Mouse (Mus musculus): Measurements from ENCODE around the gene Zfp777.

Gene Zfp777

DNA sequence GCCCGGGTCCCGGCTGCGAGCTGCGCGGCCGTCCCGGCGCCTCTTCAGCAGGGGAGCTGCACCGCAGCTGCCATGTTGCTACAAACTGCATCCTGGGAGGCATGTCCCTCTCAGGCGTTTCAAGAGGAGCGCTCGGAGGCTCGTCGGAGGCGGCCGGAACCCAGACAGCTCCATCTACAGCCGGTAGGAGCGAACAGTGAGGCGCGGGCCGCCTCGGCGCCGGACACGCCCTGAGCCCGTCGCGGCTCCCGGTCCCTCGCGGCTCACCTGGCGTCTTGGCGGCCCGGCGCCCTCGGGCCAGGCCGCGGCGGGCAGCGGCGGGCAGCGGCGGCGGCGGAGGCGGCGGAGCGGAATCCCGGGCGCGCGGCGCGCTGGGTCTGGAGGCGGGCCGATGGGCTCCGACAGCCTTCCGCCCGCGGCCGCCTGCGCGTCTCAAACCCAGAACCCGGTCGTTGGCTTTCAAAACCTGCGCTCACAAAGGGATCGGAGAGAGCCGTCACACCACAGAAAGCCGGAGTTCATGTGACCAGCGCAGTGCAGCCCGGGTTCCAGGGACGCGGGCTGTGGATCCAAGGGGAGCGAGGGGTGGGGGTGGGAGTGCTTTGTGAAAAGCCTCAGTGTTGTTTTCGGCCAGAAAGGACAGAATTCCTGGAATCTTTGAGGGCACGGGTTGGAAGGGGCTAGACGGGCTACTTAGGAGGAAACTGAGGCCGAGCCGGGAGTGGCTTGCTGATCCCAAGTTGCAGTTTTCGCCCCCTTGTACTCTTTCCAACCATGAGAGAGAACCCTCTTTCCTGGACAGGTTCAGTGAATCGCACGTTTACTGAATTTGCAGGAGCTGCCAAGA is at the start of gene Zfp777:
Gene Zfp777, minus strand, starts transcription at position 486 of the 847 bp plus-strand sequence.
- peak; percentile 82 for DNase-seq

DNA sequence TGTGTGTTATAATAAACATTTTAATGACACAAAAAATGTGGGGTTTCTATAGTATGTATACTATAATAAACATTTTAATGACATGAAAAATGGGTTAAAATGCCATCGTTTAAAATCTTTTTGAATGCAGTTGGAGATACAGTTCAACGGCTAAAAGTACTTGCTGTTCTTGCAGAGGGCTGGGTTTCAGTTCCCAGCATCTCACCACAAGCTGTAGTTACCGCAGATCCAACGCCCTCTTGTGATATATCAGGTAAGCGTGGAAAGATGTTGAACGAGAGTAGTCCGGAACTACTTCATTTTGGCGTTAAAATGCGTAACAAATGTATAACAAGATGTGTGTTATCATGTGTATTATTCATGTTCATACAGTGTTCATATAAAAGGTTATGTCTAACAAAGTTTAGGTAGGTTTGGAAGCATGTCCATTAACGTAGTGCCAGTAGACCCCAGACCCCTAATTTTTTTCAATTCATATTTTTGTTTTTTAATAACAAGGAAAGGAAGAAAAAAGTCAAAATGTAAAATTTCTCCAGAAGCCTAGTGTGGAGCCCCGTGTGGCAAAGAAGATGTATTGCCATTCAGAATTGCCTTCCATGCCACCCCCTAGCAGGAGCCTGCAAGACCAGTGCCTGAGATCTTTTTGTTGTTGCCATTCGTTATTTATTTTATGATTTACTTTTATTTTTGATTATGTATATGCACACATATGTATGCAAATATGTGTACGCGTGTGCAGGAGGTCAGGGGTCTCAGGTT is 38.4 kb upstream of the Zfp777 start:
- DNase-seq, result no peak

DNA sequence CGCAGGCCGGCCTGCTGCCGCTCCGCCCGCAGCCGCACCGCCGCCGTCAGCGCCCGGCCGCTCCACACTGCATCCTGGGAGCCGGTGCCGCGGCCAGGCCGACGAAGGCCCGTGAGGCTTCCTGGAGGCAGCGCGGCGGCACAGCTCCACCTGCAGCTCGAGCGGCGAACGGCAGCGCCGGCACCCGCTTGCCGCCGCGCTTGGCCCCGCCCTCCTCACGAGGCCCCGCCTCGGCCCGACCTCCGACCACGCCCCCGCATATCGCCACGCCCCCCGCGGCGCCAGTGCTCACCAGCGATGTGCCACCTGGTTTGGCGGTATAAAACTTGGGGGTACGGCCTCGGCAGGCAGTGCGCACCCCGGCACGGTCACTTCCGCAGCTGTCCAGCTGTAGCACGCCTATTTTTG is 37.8 kb upstream of the Zfp777 start, which contains the start of gene Zfp746:
Gene Zfp746, minus strand, starts transcription at position 123 of the 408 bp plus-strand sequence.
- peak; percentile 95 for DNase-seq

DNA sequence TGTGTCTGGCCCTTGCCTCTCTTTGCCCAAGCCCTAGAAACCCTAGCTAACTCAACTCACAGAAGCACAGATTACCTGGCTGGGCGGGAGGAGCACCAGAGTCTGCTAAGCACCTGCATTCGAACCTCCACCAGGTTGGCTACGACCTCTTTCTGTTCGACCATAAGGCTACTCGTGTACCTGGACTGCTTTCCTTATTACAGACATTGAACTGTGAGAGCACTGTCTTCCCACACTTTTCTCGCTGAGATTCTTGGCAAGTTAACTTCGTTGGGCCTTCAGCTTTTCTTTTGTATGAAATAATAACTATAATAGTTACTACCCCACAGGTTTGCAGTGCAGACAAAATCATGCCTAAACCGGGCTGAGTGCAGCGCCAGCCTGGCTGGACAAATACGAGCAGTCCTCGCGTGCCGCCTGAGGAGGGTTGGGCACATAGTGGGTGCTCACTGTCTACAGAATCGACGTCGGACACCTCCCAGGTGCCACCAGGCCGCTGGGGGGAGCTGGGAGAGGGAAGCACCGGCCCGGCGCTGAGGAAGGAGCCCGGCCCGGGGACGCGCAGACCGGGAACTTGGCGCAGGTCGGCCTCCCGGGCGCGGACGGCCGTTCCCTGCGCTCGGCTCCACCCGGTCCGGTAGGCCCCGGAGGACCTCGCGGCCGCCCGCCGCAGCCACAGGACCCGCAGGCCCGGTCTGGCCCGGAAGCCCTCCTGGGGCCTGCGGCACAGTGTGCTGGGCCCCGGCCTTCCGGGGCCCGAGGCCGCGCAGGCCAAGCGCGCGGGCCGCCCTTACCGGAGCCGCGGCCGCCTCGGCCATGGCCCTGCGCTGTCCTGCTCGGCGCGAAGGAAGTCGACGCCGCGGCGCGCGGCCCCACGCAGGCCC is 37.1 kb upstream of the Zfp777 start:
- peak; percentile 73 for DNase-seq

DNA sequence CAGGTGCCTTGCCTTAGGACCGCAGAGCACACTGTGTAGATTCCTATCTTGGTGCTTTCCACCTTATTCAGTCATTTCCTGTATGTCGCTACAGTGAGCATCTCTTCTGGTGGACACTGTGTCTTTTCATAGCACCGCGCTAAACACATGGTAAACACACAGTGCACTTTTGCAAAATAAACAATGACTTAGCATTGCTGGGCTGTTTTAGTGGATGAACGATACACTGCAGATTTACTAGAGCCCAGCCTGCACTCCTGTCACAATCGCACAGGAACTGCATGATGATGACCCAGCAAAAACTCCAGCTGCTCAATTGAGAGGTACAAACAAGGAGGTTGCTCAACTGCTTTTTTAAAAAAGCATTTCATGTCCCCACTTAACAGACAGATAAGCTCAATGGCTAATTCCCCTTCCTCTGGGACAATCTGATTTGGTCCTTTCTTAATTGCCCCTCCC is 35.1 kb upstream of the Zfp777 start:
- DNase-seq, result no peak

DNA sequence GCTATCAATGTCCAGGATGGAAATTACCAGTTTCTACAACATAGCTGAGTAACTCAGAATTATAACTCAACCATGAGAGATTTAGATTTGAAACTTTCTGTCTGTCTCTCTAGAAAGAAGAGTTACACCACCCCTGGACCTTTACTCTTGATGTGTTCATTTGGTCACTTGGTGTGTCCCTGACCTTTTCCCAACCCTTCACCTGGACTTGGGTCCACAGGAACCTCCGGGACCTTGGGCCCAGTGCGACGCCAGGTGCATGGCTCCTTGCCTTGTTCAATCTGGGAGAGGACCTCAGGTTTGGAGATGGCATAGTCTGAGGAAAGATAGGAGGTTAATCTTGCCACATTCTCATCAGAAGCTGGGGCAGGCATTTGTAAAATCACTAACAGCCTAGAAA is 33.2 kb upstream of the Zfp777 start:
- no peak for DNase-seq

DNA sequence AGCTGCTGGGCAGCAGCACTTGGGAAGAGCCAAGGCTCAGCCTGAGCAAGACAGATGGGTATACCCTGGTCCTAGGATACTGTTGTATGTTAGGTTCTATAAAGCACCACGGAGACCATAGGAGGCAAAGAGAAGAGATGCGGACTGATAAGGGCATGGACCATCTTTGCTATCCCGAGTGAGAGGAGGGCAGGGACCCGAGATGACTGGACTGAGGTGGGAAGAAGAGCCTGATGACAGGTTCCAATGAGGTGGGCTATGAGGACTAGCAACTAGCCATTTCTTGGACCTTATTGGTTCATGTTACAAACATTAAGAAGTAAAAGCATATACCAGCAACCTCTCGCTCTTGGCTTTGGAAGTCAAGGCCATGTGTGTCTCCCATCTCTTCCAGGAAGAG is 32.3 kb upstream of the Zfp777 start:
- no peak for DNase-seq

DNA sequence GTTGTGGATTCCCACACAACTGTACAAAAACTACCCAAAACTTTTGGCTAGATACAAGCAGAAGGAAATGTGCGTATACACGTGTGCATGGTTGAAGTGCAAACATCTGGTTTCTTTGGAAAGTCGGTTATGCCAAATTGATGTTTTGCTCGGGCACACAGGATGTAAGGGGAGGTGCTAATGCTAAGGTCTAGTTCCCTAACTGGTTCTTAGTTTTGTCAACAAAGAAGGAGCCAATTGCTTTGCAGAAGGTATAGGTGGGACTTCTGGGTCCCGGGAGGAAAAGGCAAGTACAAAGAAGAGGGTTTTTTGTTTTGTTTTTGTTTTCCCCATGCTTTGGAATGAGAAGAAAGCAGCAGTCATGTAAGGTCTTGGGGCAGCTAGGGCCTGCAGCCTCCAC is 24.6 kb upstream of the Zfp777 start:
- no peak for DNase-seq

DNA sequence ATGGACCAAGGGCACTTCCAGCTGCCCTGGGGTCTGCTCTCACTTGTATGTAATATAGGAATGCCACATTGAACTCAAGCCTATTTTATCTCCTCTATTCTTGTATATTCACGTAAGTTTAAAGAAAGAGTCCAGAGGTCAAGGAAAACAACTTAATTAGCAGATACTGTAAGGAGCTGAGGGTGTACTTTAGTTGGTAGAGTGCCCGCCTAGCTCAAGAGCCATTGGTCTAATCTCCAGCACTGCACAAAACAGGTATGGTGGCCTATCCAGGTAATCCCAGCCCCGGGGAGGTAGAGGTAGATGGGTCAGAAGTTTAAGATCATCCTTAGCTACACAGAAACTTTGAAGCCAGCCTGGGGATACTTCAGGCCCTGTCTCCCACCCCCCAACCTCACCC is 18.8 kb upstream of the Zfp777 start:
- no peak for DNase-seq

DNA sequence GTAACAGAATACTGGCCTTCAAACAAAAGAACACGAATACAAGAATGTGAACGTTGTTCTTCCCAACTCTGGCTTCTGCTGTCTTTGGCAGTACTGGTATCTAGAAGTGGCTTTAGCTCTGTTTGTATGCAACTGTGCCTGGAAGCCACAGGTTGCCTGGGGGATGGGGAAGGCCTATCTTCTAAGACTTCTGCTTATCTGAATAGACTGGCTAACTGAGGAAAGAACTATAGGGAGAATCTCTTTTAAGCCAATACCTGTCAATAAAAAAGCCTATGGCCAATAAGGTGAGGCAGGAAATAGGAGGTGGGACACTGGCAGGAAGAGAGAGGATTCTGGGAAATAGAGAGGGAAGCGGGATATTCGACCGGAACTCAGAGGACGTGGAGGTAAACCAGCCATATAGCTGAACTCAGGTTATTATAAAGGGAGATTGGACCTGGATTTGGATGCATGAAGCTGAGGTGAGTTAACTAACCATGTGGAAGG is 16.9 kb upstream of the Zfp777 start:
- no peak for DNase-seq

DNA sequence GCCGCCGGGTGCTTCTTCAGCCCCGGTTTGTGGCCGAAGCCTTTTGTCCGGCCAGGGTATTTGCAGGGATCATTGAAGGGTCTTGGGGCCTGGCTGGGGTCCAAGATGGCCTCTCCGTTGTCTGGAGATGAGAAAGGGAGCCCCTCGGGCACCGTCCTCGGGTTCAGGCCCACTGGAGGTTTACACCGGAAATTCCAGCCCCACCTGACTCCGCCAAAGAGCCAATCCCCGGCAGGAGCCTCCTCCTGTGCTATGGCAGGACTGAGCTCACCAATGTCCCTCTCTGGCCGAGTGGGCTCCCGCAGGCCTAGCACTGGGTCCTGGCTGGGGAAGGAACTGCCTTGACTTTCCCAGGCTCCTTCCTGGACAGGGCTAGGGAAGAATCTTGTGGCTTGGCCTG is 15.7 kb upstream of the Zfp777 start:
- no peak for DNase-seq

DNA sequence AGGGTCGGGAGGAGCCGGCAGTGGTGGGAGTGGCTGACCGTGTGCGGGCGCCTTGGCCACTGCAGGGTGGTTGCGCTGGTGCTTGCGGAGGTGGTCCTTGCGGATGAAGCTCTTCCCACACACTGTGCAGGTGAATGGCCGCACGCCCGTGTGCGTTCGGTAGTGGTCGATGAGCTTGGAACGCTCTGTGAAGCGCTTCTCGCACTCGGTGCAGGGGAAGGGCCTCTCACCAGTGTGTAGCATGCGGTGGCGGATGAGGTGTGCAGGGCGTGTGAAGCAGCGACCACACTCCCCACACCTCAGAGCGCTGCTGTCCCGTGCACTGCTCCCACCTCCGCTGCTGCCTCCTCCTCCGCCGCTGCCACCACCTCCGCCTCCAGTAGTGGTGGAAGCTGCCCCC is 15.2 kb upstream of the Zfp777 start:
- no peak for DNase-seq

DNA sequence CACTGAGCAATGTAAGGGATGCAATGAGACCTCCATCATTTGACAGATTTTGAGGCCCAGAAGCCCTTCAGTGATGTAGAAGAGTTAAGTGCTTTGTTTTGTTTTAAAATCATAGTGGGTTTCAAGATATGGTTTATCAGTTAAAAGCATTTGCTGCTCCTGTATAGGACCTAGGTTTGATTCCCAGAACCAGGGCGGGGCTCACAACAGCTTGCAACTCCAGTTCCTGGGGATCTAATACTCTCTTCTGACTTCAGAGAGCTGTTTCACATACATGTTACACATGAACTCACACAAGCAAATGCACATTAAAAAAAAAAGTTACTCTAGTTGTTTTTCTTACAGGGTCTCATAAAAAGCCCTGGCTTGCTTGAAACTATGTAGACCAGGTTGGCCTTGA is 12.2 kb upstream of the Zfp777 start:
- DNase-seq, result no peak

DNA sequence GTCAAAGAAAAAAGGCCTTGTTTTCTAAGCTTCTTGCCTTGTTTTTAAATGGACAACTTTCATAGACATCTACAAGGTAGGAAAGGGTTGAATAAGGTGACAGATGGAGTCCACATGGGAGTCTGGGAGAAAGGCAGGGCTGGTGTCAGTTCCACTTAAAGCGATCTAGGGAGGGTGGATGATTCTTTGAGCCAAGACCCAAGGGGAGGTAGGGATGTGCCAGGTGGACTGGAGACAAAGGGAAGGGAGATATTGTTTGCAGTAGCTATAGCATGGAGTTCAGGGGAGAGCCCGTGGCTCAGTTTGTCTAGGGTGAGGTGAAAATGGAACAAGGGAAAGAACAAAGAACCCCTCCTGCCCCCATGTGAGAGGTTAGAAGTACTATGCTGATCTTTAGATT is 11.7 kb upstream of the Zfp777 start:
- DNase-seq, result no peak

DNA sequence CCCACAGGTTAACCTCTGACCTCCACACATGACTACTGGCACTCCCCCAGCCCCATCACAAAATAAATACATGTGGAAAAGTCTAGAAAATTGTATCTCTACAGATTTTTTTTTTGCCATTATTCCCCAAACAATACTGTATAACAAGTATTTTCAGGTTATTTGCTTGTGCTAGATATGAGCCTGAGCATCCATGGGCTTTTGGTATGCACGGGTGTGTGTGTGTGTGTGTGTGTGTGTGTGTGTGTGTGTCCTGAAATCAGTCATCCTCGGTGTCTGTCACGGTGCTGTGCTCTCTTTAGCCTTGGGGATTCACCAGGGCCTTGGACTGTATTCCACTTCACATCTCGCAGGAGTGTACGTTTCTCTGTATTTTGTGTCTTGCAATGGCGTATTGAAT is 3.4 kb upstream of the Zfp777 start:
- DNase-seq, result no peak

DNA sequence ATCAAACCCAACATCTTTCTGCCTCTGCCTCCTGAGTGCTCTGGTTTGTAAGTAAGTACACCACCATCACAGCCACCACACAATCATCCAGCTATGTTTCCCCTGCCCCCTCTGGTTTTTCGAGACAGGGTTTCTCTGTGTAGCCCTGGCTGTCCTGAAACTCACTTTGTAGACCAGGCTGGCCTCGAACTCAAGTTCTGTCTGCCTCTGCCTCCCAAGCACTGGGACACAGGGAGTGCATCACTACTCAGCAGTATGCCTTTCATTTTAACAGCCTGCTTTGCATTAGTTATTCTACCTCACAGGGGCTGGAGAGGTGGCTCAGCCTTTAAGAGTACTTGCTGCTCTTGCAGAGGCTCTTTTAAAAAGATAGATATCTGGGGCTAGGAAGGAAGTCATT is 3.0 kb upstream of the Zfp777 start:
- no peak for DNase-seq

DNA sequence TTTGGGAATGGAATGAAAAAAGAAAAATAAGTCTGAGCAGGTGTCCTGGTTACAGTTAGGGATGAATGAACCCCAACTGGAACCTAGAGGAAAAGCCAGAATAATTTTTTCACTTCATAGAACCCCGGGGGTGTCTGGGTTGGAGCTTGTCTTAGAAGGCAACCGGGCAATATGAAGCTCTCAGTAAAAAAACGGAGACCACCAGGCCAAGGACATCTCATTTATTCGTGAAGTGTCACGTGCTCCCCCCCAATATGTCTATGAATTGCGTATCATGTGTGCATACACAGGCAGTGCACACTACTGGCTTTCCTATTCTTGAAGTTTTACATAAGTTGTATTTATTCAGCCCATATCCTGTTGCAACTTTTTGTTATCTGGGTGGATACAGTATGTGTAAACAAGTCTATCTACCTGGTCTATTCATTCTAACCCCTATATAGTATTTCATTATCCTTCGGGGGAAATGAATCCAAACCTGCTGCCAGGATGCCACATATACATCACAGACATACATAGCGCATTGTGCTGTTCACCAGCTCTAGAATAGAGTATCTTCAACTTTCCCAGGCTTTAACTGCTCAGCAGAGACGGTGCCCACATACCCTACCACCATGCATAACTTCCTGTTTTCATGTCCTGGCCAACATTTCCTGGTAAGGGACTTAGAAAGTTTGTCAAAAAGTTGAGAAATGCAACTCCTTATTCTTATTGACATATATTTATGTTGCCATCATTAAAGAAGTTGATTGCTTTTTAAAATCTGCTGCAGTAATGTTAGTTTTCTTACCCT is 758 bp upstream of the Zfp777 start:
- no peak for DNase-seq

DNA sequence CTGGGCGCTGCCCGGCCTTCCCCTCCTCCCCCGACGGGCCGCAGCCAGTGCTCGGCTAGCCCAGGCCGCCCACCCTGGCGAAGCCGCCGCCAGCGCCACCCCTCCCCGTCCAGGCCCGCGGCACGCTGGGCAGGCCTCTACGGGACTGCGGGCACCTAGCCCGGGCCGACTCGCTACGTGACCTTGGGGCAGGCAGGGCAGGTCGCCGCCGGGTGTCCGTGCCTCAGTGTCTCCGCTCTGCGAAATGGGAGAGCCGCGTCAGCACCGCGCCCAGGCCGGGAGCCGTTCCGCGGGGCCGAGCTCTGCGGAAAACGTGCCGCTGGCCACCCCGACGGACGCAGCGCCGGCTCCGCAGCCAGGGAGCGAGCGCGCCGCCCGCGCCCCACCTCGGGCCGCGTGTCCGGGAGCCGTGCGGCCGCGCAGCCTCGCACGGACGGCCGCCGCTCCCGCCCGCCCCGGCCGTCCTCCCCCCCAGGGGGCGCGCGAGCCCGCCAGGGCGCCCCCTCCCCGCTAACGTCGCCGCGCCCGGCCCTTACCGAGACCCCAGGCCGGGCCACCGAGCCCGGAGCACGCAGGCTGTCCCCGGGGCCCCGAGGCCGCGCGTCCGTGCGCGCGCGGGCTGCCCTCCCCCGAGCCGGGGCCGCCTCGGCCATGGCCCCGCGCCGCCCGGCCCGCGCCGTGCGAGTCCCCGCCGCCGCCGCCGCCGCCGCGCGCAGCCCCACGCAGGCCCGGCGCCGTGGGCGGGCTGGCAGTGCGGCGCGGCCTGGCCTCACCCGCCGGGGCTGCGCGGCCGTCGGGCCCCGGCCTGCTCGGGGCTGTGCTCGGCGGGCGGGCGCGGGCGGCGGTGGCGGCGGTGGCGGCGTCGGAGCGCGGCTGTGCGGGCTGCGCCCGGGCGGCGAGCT is 1.0 kb downstream of the Zfp777 start:
- peak; percentile 43 for DNase-seq

DNA sequence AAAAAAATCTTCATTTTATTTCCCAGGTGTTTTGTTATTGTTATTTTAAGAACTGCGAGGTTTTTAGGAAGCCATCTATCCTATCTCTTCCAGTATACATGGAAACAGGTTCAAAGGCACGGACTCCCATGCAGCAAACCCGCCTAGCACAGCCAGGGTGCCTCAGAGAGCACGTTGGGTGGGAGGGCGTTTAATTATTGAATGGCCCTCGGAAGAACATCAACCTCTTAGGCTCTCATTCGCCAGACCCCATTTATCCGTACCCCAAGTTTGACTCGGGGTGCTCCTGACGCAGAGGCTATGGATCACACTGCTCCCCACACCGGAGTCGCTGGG is 1.6 kb downstream of the Zfp777 start:
- DNase-seq, result no peak

DNA sequence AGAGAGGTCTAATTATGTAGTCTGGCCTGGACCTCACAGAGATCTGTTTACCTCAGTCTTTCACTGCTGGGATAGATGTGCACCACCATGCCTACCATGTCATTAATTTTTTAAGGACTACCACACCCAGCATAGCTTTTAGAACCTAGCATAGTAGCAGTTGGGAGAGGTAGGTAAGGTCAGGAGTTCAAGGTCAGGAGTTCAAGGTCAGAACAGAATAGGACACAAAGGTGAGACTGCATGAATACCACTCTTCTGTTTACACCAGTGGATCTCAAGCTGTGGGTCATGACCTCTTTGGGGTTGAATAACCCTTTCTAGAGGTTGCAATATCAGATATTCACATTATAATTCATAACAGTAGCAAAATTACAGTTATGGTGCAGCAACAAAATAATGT is 16.1 kb downstream of the Zfp777 start:
- no peak for DNase-seq
